Mouse (Mus musculus) heart, adult 11 months (tissue): ENCODE results near the gene Apol7a.
"Not testable (repeated sequence)": the region's sequence is repeated elsewhere in the genome, so short reads cannot be mapped to it uniquely, and the experiment has no call there.

Experiments
- DNase-seq: peaks from one replicate; pipeline ENCODE4 v3.0.0; 2022

Gene Apol7a

GRCm38 (mm10) chr15:77399027-77399426 is at the start of gene Apol7a:
Gene Apol7a (minus strand): TSS chr15:77399110.
- DNase-seq, result not testable (repeated sequence)

GRCm38 (mm10) chr15:77447392-77447791 is 48.5 kb upstream of the Apol7a start, which contains the start of gene Apol7b:
Gene Apol7b (minus strand): TSS chr15:77447492.
- DNase-seq, result not testable (repeated sequence)

DNA sequence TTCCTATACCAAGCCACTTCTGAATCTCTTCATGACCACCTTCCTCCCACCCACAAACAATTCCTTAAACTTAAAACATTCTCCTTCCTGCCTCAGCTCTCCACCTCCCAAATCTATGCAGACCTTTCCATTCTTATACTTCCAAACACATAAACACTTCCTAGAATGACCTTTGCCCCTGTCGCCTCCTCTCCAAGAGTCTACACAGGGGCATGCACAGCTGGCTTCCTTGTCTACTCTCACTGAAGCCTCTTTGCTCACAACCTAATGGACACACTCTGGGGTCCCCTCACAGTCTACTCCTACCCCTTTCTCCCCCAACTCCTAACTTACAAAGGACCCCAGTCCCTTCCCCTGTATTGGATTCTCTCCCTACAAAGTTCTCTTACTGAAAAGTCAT is 46.8 kb upstream of the Apol7a start:
- not testable (repeated sequence) for DNase-seq

GRCm38 (mm10) chr15:77444746-77445145 is 45.8 kb upstream of the Apol7a start:
- DNase-seq, result not testable (repeated sequence)

DNA sequence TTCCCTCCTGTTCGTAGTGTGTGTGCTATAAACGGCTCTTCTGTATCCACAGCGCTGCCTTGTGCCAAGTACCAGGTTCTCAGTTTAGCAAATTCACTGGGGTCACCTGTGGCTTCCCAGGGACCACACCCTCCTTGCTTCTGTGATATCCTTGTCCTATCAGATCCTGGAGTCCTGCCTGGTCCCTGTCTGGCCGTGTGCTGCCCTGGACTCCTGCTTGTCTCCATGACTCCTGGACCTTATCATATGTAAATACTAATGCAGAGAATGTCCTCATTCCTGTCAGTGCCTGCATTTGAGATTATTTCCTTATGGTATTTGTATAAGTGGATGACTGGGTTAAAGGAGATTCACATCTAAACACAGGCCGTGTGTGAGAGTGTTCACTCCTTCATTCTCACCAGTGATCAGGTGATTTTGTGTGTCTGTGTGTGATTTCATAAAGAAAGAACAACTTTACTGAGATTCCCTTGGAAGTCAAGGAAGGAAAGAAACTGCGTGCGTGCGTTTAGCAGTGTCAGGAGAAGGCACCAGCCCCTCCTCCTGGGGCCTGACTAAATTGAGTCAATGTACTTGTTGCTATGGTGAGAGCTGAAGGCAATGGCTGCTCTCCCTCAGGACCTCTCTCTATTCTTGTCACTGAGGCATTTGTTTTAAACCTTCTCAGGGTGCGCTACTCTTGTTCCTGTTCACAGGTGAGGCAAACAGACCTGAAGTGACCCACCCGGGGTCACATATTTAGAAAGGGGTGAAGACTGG is 30.0 kb upstream of the Apol7a start:
- DNase-seq, result not testable (repeated sequence)

DNA sequence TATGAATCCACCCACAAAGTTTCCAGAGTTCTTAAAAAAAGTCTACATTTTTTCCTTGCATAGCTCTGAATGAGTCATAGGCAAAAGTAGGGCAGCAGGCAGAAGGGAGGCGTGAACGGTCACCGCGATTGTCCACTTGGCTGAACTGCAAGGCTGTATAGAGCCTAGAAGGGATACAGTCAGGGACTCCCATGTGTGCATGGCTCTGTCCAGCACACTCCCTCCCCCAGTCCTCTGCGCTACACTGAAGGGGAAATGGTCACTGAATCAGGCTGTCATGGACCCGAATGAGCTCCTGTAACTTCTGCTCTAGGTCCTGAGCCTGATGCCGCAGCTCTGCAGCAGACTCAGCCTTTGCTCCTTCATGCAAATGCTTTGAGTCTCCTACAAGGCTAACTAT is 24.0 kb upstream of the Apol7a start:
- DNase-seq, result peak; percentile 63

DNA sequence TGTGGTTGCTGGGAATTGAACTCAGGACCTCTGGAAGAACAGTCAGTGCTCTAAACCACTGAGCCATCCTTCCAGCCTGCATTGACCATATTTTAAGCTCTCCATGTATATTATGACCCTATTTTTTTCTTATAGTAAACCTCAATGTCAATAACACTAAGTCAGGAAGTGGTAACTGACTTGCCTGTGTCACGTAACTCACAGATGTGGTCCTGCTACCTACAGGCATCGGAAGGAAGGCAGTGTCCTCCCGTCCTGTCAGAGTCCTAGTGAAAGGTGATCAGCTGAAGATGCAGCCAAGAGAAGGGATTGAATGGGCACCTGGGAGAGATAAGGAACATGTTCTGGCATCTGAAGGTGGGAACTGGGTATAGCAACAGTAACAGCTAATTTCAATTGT is 20.7 kb upstream of the Apol7a start:
- DNase-seq, result not testable (repeated sequence)

DNA sequence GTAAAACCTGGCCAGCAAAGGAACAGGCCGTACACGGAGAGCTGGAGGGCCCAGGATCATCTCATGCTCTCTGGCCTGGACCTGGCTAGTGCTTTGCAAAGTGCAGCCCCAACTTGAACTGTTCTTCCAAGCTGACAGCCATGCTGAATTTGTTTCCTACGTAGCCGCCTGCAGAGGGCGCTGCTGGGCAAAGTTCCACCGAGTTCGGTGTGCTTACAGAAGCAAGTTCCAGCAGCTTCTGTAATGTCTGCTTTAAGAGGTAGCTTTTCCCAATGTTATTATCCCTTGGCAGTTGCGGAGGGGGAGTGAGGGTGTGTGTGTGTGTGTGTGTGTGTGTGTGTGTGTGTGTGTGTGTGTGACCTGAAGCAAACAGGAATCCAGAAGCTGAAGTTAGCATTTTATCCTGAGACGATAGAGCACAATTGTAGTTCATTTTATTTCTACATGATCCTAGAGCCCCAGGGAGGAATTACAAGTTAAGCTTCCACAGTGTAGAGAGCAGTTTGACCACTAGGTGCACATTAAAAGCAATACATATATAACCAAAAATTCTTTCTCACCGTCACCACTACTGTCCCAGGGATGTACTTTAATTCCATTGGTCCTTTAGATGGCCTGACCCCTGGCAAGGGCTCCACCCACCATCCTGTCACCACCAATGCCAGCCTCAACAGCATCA is 17.9 kb upstream of the Apol7a start:
- peak; percentile 5 for DNase-seq

- DNase-seq, result peak; percentile 9
Measured at GRCm38 (mm10) chr15:77415653-77416052, 16.7 kb upstream of the Apol7a start.

DNA sequence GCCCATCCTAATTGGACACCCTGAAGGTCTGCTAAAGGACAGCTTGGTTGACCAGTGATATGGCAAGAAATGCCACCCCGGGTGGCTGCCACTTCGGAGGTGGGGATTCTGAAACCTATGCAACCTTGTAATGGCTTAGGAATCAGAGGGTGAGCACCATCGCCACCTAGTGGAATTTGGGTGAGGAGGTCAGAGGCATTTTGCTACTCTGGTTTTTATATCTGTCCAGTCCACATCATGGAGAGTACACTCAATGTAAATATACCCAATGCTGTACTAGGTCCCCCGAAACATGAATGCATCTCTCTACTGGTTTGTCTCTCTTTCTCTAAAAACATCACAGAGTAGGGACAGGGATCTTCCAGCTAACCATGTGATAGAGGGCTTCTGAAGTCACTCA is 13.8 kb upstream of the Apol7a start:
- peak; percentile 82 for DNase-seq

GRCm38 (mm10) chr15:77411035-77411434 is 12.1 kb upstream of the Apol7a start, which contains the start of gene Apol9a:
Gene Apol9a (minus strand): TSS chr15:77411135.
- DNase-seq, result not testable (repeated sequence)

GRCm38 (mm10) chr15:77406370-77406769 is 7.5 kb upstream of the Apol7a start:
- DNase-seq, result peak; percentile 87

GRCm38 (mm10) chr15:77397450-77398132 is 1.3 kb downstream of the Apol7a start:
- not testable (repeated sequence) for DNase-seq

- DNase-seq, result not testable (repeated sequence)
Measured at GRCm38 (mm10) chr15:77393832-77394231, 5.1 kb downstream of the Apol7a start.

DNA sequence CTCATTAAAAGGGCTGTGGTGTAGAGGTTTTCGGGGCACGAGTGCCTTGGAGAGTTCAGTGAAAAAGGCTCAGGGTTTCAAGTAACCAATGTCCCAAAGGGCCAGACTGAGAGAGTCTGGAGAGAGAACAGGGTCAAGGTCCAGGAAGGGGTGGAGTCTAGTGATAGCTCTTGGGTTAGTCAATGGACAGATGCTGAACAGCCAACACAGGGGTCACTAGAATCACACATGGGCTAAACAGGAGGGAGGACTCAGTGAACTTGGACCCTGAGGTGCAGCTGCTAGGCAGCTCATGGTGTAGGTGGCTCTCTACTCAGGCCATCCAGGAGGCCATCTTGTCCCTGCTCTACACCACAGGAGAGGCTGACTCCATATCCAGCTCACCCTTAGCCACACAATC is 11.4 kb downstream of the Apol7a start:
- DNase-seq, result no peak

DNA sequence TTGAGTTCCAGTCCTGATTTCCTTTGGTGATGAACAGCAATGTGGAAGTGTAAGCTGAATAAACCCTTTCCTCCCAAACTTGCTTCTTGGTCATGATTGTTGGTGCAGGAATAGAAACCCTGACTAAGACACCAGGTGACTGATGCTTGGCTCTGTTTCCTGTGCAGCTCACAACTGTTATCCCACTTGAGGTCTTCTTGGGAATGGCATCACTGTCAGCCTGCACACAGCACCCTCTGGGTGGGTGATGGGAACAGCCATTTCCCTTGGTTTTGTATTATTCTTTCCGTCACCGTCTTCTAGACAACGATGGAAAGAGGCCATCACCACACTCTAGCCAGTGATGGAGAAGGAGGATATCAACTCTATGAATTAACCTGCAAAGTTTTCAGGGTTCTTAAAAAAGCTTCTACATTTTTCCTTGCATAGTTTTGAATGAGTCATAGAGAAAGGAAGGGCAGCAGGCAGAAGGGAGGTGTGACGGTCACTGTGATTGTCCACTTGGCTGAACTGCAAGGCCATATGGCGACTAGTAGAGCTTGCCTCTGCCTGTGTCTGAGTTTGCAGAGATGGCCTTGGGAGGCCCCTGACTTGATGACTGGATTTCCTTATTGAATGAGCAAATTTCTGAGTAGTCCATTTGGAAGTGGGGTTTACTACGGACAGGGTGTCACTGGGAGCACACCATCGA is 14.4 kb downstream of the Apol7a start:
- DNase-seq, result no peak

GRCm38 (mm10) chr15:77382880-77383279 is 16.0 kb downstream of the Apol7a start:
- no peak for DNase-seq

DNA sequence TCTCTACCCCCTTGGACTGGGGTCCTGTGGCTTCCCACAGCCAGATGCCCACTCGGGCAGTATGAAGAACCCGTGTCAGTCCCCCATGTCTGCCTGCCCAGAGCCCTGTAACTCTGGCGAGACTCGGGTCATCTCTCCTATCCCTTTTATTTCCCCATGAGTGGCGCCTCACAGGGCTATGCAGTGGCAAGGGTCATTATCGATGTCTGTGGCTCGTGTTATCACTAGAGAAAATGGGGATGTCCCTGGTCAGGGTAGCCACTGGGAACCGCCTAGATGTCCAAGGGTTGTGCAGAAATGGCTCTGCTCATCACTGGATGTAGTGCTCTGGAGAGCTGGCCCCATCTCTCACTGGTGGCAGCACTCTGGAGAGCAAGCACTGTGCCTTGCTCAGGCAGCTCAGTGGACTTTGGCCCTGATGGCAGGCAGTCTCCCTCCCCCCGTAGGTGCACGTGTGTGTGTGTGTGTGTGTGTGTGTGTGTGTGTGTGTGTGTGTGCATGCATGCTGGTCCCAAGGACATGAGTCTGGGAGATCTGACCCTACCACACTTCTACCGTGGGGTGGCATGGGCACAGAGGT is 16.5 kb downstream of the Apol7a start:
- no peak for DNase-seq

- DNase-seq, result no peak
Measured at GRCm38 (mm10) chr15:77381481-77381880, 17.4 kb downstream of the Apol7a start.

- DNase-seq, result no peak
Measured at GRCm38 (mm10) chr15:77379921-77380320, 19.0 kb downstream of the Apol7a start.

- no peak for DNase-seq
Measured at GRCm38 (mm10) chr15:77377419-77377818, 21.5 kb downstream of the Apol7a start.

DNA sequence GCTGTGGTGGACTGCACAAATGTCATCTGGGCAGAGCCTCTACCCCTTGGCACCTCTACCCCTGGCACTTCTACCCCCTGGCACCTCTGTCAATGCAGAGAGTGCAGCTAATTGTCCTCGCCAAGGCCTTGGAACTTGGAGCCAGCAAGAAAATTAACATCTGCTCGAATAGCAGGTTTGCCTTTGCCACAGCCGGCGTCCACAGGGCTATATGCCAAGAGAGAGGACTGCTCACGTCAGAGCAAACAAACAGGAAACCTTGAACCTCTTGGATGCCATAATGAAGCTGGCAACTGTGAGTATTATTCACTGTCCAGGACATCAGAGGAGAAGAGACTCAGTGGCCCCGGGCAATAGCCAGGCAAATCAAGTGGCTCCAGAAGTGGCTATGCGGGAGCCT is 22.0 kb downstream of the Apol7a start:
- DNase-seq, result no peak

DNA sequence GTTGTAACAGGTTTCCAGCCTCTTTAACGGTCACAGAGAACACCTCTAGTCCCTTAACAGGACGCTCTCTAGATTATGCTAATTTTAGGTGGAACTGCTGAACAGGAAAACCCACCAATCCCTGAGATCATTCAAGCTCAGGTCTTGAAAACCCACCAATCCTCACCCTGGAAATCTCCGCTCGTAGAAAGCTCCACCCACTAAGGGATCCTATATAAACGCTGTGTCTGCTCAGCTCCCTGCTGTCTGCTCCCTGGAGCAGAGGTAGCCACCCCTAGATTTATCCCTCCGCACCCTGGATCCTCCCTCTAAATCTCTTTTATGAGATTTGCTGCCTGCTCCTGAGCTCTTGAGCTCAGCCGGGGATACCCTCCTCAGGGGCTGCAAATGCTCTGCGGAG is 28.3 kb downstream of the Apol7a start:
- no peak for DNase-seq
